Mouse (Mus musculus): ENCODE results near the gene Slc40a1.

GRCm38 (mm10) chr1:45891986-45892385, 34.3 kb downstream of the Slc40a1 start:
- no peak for TF ChIP-seq ZNF384 (IDR thresholded peaks at IDR 0.05; ENCODE audit: low read depth, low read length)
- no peak for TF ChIP-seq MAFK (IDR thresholded peaks at IDR 0.05; ENCODE audit: insufficient read depth, low read depth, low read length)
- TF ChIP-seq ZC3H11A (IDR thresholded peaks at IDR 0.05; ENCODE audit: borderline replicate concordance, low read depth, low read length) = no peak
